Mouse (Mus musculus): ENCODE measurements around the gene Olfr209. TPM values are rescaled to one million over a fixed set of nuclear protein-coding genes. Genes with fewer than 3 reads are reported as not detected.

Olfr209 gene
- polyA plus RNA-seq (2014; fragmentation: Nextera tagmentation; extraction: Ambion mirVana), result not detected in 2 replicates

GRCm38 (mm10) chr16:59363893-59364292, at the start of gene Olfr209:
Olfr209 (minus strand) TSS chr16:59363993.
- Histone ChIP-seq H3K4me3 (replicated peaks; ENCODE audit: low read length) (no peak within 1 kb of the TSS), H3K36me3 (replicated peaks; ENCODE audit: control insufficient read depth, insufficient read depth) (no peaks in the 10 kb centered on the region), H3K27me3 (ENCODE audit: control insufficient read depth, insufficient read depth, low read length) (no peaks in the 10 kb centered on the region), H3K4me1 (replicated peaks; ENCODE audit: control insufficient read depth, insufficient read depth, low read length) (no peaks in the 10 kb centered on the region), H3K9ac (no peak within 1 kb of the TSS), H3K9me3 (ENCODE audit: control insufficient read depth, low read length) (no peaks in the 10 kb centered on the region), H3K4me2 (replicated peaks) (no peak within 1 kb of the TSS), H3K27ac (no peak within 1 kb of the TSS)
- 84% methylated on average over 2 of the region's 2 CpGs for WGBS
- ATAC-seq (ENCODE audit: low FRiP score), result no peak
- no peak for DNase-seq (ENCODE audit: low spot score)

- peaks cover 4% of the 10 kb centered on the region; the same call in 1 of the 2 replicates for H3K4me1 ChIP-seq (replicated peaks; ENCODE audit: control insufficient read depth, insufficient read depth, low read length)
- no peaks in the 10 kb centered on the region for H3K9me3 ChIP-seq (ENCODE audit: control insufficient read depth, low read length)
- no peak overlapping the region for H3K9ac ChIP-seq
- WGBS, result 64% methylated on average over 4 of the region's 4 CpGs
- H3K27ac ChIP-seq, result no peak overlapping the region
- H3K27me3 ChIP-seq (ENCODE audit: control insufficient read depth, insufficient read depth, low read length), result no peaks in the 10 kb centered on the region
- DNase-seq (ENCODE audit: low spot score) (no peak), ATAC-seq (ENCODE audit: low FRiP score) (no peak)
- H3K36me3 ChIP-seq (replicated peaks; ENCODE audit: control insufficient read depth, insufficient read depth), result no peaks in the 10 kb centered on the region
- no peak overlapping the region for H3K4me2 ChIP-seq (replicated peaks)
- no peak overlapping the region for H3K4me3 ChIP-seq (replicated peaks; ENCODE audit: low read length)
Measured at GRCm38 (mm10) chr16:59413475-59413874, 49.7 kb upstream of the Olfr209 start.

- ATAC-seq (ENCODE audit: low FRiP score), result no peak
Measured at GRCm38 (mm10) chr16:59409800-59410199, 46.0 kb upstream of the Olfr209 start.

GRCm38 (mm10) chr16:59409341-59409748, 45.6 kb upstream of the Olfr209 start:
- DNase-seq (ENCODE audit: low spot score) (no peak), ATAC-seq (ENCODE audit: low FRiP score) (peak; percentile 81)
- Histone ChIP-seq H3K27me3 (ENCODE audit: control insufficient read depth, insufficient read depth, low read length) (no peaks in the 10 kb centered on the region), H3K4me3 (replicated peaks; ENCODE audit: low read length) (no peak overlapping the region), H3K4me2 (replicated peaks) (peak overlapping the region; percentile 17; the same call in 1 of the 2 replicates), H3K36me3 (replicated peaks; ENCODE audit: control insufficient read depth, insufficient read depth) (no peaks in the 10 kb centered on the region), H3K4me1 (replicated peaks; ENCODE audit: control insufficient read depth, insufficient read depth, low read length) (peaks cover 4% of the 10 kb centered on the region; the same call in 1 of the 2 replicates), H3K9me3 (ENCODE audit: control insufficient read depth, low read length) (no peaks in the 10 kb centered on the region), H3K9ac (no peak overlapping the region), H3K27ac (peak overlapping the region; percentile 5; the same call in 1 of the 2 replicates)
- 38% methylated on average over 15 of the region's 15 CpGs for WGBS

More at GRCm38 (mm10) chr16:59409800-59410199, 46.0 kb upstream of the Olfr209 start:
- no peak overlapping the region for H3K4me2 ChIP-seq (replicated peaks)
- no peaks in the 10 kb centered on the region for H3K36me3 ChIP-seq (replicated peaks; ENCODE audit: control insufficient read depth, insufficient read depth)
- H3K9me3 ChIP-seq (ENCODE audit: control insufficient read depth, low read length), result no peaks in the 10 kb centered on the region
- no peak for DNase-seq (ENCODE audit: low spot score)
- WGBS, result 50% methylated on average over 2 of the region's 2 CpGs
- no peaks in the 10 kb centered on the region for H3K27me3 ChIP-seq (ENCODE audit: control insufficient read depth, insufficient read depth, low read length)
- H3K4me3 ChIP-seq (replicated peaks; ENCODE audit: low read length), result no peak overlapping the region
- no peak overlapping the region for H3K9ac ChIP-seq
- peak overlapping the region; percentile 5; the same call in 1 of the 2 replicates for H3K27ac ChIP-seq
- peaks cover 4% of the 10 kb centered on the region; the same call in 1 of the 2 replicates for H3K4me1 ChIP-seq (replicated peaks; ENCODE audit: control insufficient read depth, insufficient read depth, low read length)

GRCm38 (mm10) chr16:59407032-59407431, 43.2 kb upstream of the Olfr209 start, which contains the start of gene Gabrr3:
Gabrr3 (plus strand) TSS chr16:59407332.
- DNase-seq (ENCODE audit: low spot score), result no peak
- Histone ChIP-seq H3K4me1 (replicated peaks; ENCODE audit: control insufficient read depth, insufficient read depth, low read length) (peaks cover 4% of the 10 kb centered on the region; the same call in 1 of the 2 replicates), H3K9ac (no peak within 1 kb of the TSS), H3K4me3 (replicated peaks; ENCODE audit: low read length) (no peak within 1 kb of the TSS), H3K4me2 (replicated peaks) (no peak within 1 kb of the TSS), H3K36me3 (replicated peaks; ENCODE audit: control insufficient read depth, insufficient read depth) (no peaks in the 10 kb centered on the region), H3K27me3 (ENCODE audit: control insufficient read depth, insufficient read depth, low read length) (no peaks in the 10 kb centered on the region), H3K27ac (no peak within 1 kb of the TSS), H3K9me3 (ENCODE audit: control insufficient read depth, low read length) (no peaks in the 10 kb centered on the region)
- 56% methylated on average over 5 of the region's 5 CpGs for WGBS
- ATAC-seq (ENCODE audit: low FRiP score), result no peak

- Histone ChIP-seq H3K4me1 (replicated peaks; ENCODE audit: control insufficient read depth, insufficient read depth, low read length) (peaks cover 4% of the 10 kb centered on the region; the same call in 1 of the 2 replicates), H3K4me2 (replicated peaks) (no peak overlapping the region), H3K36me3 (replicated peaks; ENCODE audit: control insufficient read depth, insufficient read depth) (no peaks in the 10 kb centered on the region), H3K4me3 (replicated peaks; ENCODE audit: low read length) (no peak overlapping the region), H3K9ac (no peak overlapping the region), H3K27me3 (ENCODE audit: control insufficient read depth, insufficient read depth, low read length) (no peaks in the 10 kb centered on the region), H3K9me3 (ENCODE audit: control insufficient read depth, low read length) (no peaks in the 10 kb centered on the region), H3K27ac (no peak overlapping the region)
- ATAC-seq (ENCODE audit: low FRiP score), result no peak
- WGBS, result 78% methylated on average over 9 of the region's 9 CpGs
- DNase-seq (ENCODE audit: low spot score), result no peak
Measured at GRCm38 (mm10) chr16:59404798-59405197, 41.0 kb upstream of the Olfr209 start.

GRCm38 (mm10) chr16:59403684-59404083, 39.9 kb upstream of the Olfr209 start:
- Histone ChIP-seq H3K4me2 (replicated peaks) (no peak overlapping the region), H3K36me3 (replicated peaks; ENCODE audit: control insufficient read depth, insufficient read depth) (no peaks in the 10 kb centered on the region), H3K4me3 (replicated peaks; ENCODE audit: low read length) (no peak overlapping the region), H3K9me3 (ENCODE audit: control insufficient read depth, low read length) (no peaks in the 10 kb centered on the region), H3K4me1 (replicated peaks; ENCODE audit: control insufficient read depth, insufficient read depth, low read length) (no peaks in the 10 kb centered on the region), H3K27me3 (ENCODE audit: control insufficient read depth, insufficient read depth, low read length) (no peaks in the 10 kb centered on the region), H3K27ac (no peak overlapping the region), H3K9ac (no peak overlapping the region)
- 19% methylated on average over 4 of the region's 4 CpGs for WGBS
- peak; percentile 80 for DNase-seq (ENCODE audit: low spot score)
- ATAC-seq (ENCODE audit: low FRiP score), result peak; percentile 86

DNA sequence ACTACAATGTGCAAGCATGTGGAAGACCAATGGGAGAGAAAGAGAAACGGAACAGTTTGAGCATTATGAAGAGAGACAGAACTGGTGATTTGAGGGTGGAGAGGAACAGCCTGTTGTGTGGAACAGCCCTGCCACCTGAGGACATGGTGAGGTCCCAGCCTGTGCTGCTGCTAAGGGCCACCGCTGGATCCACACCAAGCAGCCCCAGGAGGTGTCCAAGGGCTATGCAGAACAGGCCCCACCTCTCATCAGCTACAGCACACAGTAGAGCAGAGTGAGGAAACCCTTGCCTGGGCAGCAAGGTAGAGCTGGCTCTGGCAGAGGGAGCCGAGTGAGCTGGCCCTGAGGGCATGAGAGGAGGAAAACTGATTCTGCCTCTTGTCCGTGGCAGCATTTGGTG, 38.2 kb upstream of the Olfr209 start:
- H3K36me3 ChIP-seq (replicated peaks; ENCODE audit: control insufficient read depth, insufficient read depth), result no peaks in the 10 kb centered on the region
- H3K4me2 ChIP-seq (replicated peaks), result no peak overlapping the region
- no peak for DNase-seq (ENCODE audit: low spot score)
- no peaks in the 10 kb centered on the region for H3K4me1 ChIP-seq (replicated peaks; ENCODE audit: control insufficient read depth, insufficient read depth, low read length)
- H3K27ac ChIP-seq, result no peak overlapping the region
- no peaks in the 10 kb centered on the region for H3K27me3 ChIP-seq (ENCODE audit: control insufficient read depth, insufficient read depth, low read length)
- WGBS, result 86% methylated on average over 4 of the region's 4 CpGs
- H3K9ac ChIP-seq, result no peak overlapping the region
- no peaks in the 10 kb centered on the region for H3K9me3 ChIP-seq (ENCODE audit: control insufficient read depth, low read length)
- H3K4me3 ChIP-seq (replicated peaks; ENCODE audit: low read length), result no peak overlapping the region
- ATAC-seq (ENCODE audit: low FRiP score), result no peak

GRCm38 (mm10) chr16:59401102-59401501, 37.3 kb upstream of the Olfr209 start:
- ATAC-seq (ENCODE audit: low FRiP score), result no peak
- Histone ChIP-seq H3K9me3 (ENCODE audit: control insufficient read depth, low read length) (no peaks in the 10 kb centered on the region), H3K4me3 (replicated peaks; ENCODE audit: low read length) (no peak overlapping the region), H3K4me2 (replicated peaks) (no peak overlapping the region), H3K27me3 (ENCODE audit: control insufficient read depth, insufficient read depth, low read length) (no peaks in the 10 kb centered on the region), H3K9ac (no peak overlapping the region), H3K4me1 (replicated peaks; ENCODE audit: control insufficient read depth, insufficient read depth, low read length) (no peaks in the 10 kb centered on the region), H3K36me3 (replicated peaks; ENCODE audit: control insufficient read depth, insufficient read depth) (no peaks in the 10 kb centered on the region), H3K27ac (no peak overlapping the region)
- DNase-seq (ENCODE audit: low spot score), result no peak
- 77% methylated on average over 7 of the region's 7 CpGs for WGBS

DNA sequence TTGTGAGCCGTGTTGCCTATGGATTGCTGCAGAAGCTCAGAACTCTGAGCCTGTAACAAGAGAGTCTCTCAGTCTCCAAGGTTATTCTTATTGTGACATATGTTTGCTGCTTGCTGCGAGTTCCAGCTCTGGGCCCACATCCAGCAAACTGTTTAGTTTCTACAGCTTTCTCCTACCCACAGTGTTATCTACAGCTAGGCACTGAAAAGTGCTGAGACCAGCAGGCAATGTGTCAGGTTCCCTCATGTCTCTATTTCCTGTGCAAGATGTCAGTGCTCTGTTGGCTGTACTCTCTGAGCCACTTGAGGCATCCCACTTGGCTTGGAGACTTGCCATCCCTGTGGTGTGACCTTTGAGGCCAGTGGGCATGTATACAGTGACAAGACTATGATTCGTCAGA, 29.5 kb upstream of the Olfr209 start:
- Histone ChIP-seq H3K36me3 (replicated peaks; ENCODE audit: control insufficient read depth, insufficient read depth) (no peaks in the 10 kb centered on the region), H3K9me3 (ENCODE audit: control insufficient read depth, low read length) (no peaks in the 10 kb centered on the region), H3K9ac (no peak overlapping the region), H3K4me2 (replicated peaks) (no peak overlapping the region), H3K27ac (no peak overlapping the region), H3K4me3 (replicated peaks; ENCODE audit: low read length) (no peak overlapping the region), H3K27me3 (ENCODE audit: control insufficient read depth, insufficient read depth, low read length) (no peaks in the 10 kb centered on the region), H3K4me1 (replicated peaks; ENCODE audit: control insufficient read depth, insufficient read depth, low read length) (no peaks in the 10 kb centered on the region)
- 84% methylated on average over 3 of the region's 3 CpGs for WGBS
- ATAC-seq (ENCODE audit: low FRiP score) (no peak), DNase-seq (ENCODE audit: low spot score) (no peak)
